Mouse (Mus musculus): ENCODE measurements around the gene Gm42906.

DNA sequence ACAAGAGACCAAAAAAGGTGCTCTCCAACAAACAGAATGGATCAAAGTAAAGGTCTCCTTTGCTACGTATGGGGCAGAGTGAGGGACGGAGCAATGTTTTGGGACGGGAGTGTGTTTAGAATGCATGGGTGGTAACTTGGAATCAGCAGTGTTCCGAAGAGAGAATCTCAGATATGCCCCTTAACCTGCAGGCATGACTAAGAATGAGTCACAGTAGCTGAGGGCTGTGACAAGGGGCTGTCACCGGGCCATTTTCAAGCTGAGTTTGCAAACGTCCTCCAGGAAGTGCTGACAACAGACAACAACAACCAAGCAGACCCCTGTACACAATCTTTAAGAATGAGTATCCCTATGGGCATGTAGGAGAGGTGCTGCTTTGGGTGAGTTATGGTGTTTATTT is 153.7 kb downstream of the Gm42906 start:
- no peak for TF ChIP-seq CTCF (IDR thresholded peaks at IDR 0.05; ENCODE audit: low read depth)
- no peak for TF ChIP-seq EP300 (IDR thresholded peaks at IDR 0.05; ENCODE audit: low read depth)
